Mouse (Mus musculus) spleen, adult 2 months (tissue): ENCODE results near the gene Nadk2.

Experiments
- CTCF ChIP-seq: fragments of 200-500 bp; IDR thresholded peaks from 2 replicates; pipeline ENCODE4 v1.5.1; 2011; ENCODE audit warnings: mild to moderate bottlenecking, inconsistent platforms; ENCODE audit not compliant: insufficient read depth, insufficient read length, insufficient replicate concordance; ENCODE audit errors: extremely low read depth
- POLR2A ChIP-seq: fragments of 200-500 bp; IDR thresholded peaks from 2 replicates; pipeline ENCODE4 v1.6.1; 2011; ENCODE audit warnings: low read depth, low read length, inconsistent platforms

- TF ChIP-seq POLR2A (no peak), CTCF (no peak)
These were observed 9.1 kb downstream of the Nadk2 start for GRCm38 (mm10) chr15:9080206-9080605.
